Mouse (Mus musculus): ENCODE results near the gene Wdr95. TPM values are rescaled to one million over a fixed set of nuclear protein-coding genes. Genes with fewer than 3 reads are reported as not detected.

Wdr95 gene
- polyA plus RNA-seq, 1 experiment from 2014 or later, result 0.08 TPM

GRCm38 (mm10) chr5:149612740-149613139 lies 84.3 kb downstream of the Wdr95 start:
- H3K27ac ChIP-seq (replicated peaks), result no peak overlapping the region
- ATAC-seq (ENCODE audit: low FRiP score, low read depth), result no peak
- peaks cover 30% of the 10 kb centered on the region for H3K36me3 ChIP-seq
- no peaks in the 10 kb centered on the region for H3K27me3 ChIP-seq
- H3K9me3 ChIP-seq, result no peaks in the 10 kb centered on the region
- H3K4me2 ChIP-seq (replicated peaks), result no peak overlapping the region
- 79% methylated on average over 10 of the region's 10 CpGs for WGBS
- H3K4me3 ChIP-seq, result no peak overlapping the region
- H3K4me1 ChIP-seq, result 0 out of 2 replicates have a peak, but pooled peaks cover 5% of the 10 kb centered on the region
- H3K9ac ChIP-seq (replicated peaks), result no peak overlapping the region

- H3K4me3 ChIP-seq, result no peak overlapping the region
- H3K36me3 ChIP-seq, result peaks cover 64% of the 10 kb centered on the region
- no peaks in the 10 kb centered on the region for H3K27me3 ChIP-seq
- no peak overlapping the region for H3K4me2 ChIP-seq (replicated peaks)
- no peaks in the 10 kb centered on the region for H3K9me3 ChIP-seq
- H3K27ac ChIP-seq (replicated peaks), result no peak overlapping the region
- no peak for ATAC-seq (ENCODE audit: low FRiP score, low read depth)
- 85% methylated on average over 1 of the region's 1 CpGs for WGBS
- H3K9ac ChIP-seq (replicated peaks), result no peak overlapping the region
- H3K4me1 ChIP-seq, result 0 out of 2 replicates have a peak, but pooled peaks cover 5% of the 10 kb centered on the region
Observed at GRCm38 (mm10) chr5:149616138-149616537, 87.7 kb downstream of the Wdr95 start.

GRCm38 (mm10) chr5:149616817-149617216 lies 88.3 kb downstream of the Wdr95 start:
- no peak overlapping the region for H3K4me2 ChIP-seq (replicated peaks)
- WGBS, result 86% methylated on average over 10 of the region's 10 CpGs
- 0 out of 2 replicates have a peak, but pooled peaks cover under 1% of the 10 kb centered on the region for H3K4me1 ChIP-seq
- no peaks in the 10 kb centered on the region for H3K9me3 ChIP-seq
- H3K27me3 ChIP-seq, result no peaks in the 10 kb centered on the region
- 0 out of 2 replicates have a peak overlapping the region, but pooled peaks have one; percentile 2 for H3K27ac ChIP-seq (replicated peaks)
- H3K36me3 ChIP-seq, result peaks cover 70% of the 10 kb centered on the region
- no peak overlapping the region for H3K4me3 ChIP-seq
- no peak overlapping the region for H3K9ac ChIP-seq (replicated peaks)
- ATAC-seq (ENCODE audit: low FRiP score, low read depth), result no peak

GRCm38 (mm10) chr5:149617776-149618425 lies 89.4 kb downstream of the Wdr95 start:
- Histone ChIP-seq H3K27me3 (no peaks in the 10 kb centered on the region), H3K4me1 (no peaks in the 10 kb centered on the region), H3K4me2 (replicated peaks) (no peak overlapping the region), H3K9ac (replicated peaks) (no peak overlapping the region), H3K27ac (replicated peaks) (no peak overlapping the region), H3K36me3 (peaks cover 81% of the 10 kb centered on the region), H3K4me3 (no peak overlapping the region), H3K9me3 (no peaks in the 10 kb centered on the region)
- no peak for ATAC-seq (ENCODE audit: low FRiP score, low read depth)
- 92% methylated on average over 6 of the region's 6 CpGs for WGBS

- ATAC-seq (ENCODE audit: low FRiP score, low read depth), result no peak
- Histone ChIP-seq H3K4me1 (no peaks in the 10 kb centered on the region), H3K27me3 (no peaks in the 10 kb centered on the region), H3K9ac (replicated peaks) (no peak overlapping the region), H3K4me3 (no peak overlapping the region), H3K9me3 (no peaks in the 10 kb centered on the region), H3K36me3 (peaks cover 97% of the 10 kb centered on the region), H3K4me2 (replicated peaks) (no peak overlapping the region), H3K27ac (replicated peaks) (no peak overlapping the region)
- 78% methylated on average over 7 of the region's 7 CpGs for WGBS
Observed at GRCm38 (mm10) chr5:149622152-149622551, 93.7 kb downstream of the Wdr95 start.

GRCm38 (mm10) chr5:149622644-149623043 lies 94.2 kb downstream of the Wdr95 start:
- Histone ChIP-seq H3K27me3 (no peaks in the 10 kb centered on the region), H3K4me3 (no peak overlapping the region), H3K9ac (replicated peaks) (no peak overlapping the region), H3K4me1 (no peaks in the 10 kb centered on the region), H3K9me3 (no peaks in the 10 kb centered on the region), H3K36me3 (peaks cover 97% of the 10 kb centered on the region), H3K4me2 (replicated peaks) (no peak overlapping the region), H3K27ac (replicated peaks) (no peak overlapping the region)
- ATAC-seq (ENCODE audit: low FRiP score, low read depth), result no peak
- 87% methylated on average over 6 of the region's 6 CpGs for WGBS

GRCm38 (mm10) chr5:149623815-149624675 lies 95.6 kb downstream of the Wdr95 start:
- Histone ChIP-seq H3K9me3 (no peaks in the 10 kb centered on the region), H3K4me3 (no peak overlapping the region), H3K27me3 (no peaks in the 10 kb centered on the region), H3K9ac (replicated peaks) (no peak overlapping the region), H3K4me1 (no peaks in the 10 kb centered on the region), H3K4me2 (replicated peaks) (no peak overlapping the region), H3K36me3 (peaks cover 95% of the 10 kb centered on the region), H3K27ac (replicated peaks) (no peak overlapping the region)
- no peak for ATAC-seq (ENCODE audit: low FRiP score, low read depth)
- 92% methylated on average over 8 of the region's 8 CpGs for WGBS

- no peak overlapping the region for H3K4me2 ChIP-seq (replicated peaks)
- no peaks in the 10 kb centered on the region for H3K27me3 ChIP-seq
- H3K4me3 ChIP-seq, result no peak overlapping the region
- no peak overlapping the region for H3K9ac ChIP-seq (replicated peaks)
- WGBS, result 91% methylated on average over 3 of the region's 3 CpGs
- H3K27ac ChIP-seq (replicated peaks), result no peak overlapping the region
- peaks cover 95% of the 10 kb centered on the region for H3K36me3 ChIP-seq
- no peaks in the 10 kb centered on the region for H3K4me1 ChIP-seq
- no peaks in the 10 kb centered on the region for H3K9me3 ChIP-seq
- ATAC-seq (ENCODE audit: low FRiP score, low read depth), result no peak
Observed at GRCm38 (mm10) chr5:149625547-149625946, 97.1 kb downstream of the Wdr95 start.

GRCm38 (mm10) chr5:149634409-149635035 lies 106.0 kb downstream of the Wdr95 start:
- Histone ChIP-seq H3K27me3 (no peaks in the 10 kb centered on the region), H3K4me2 (replicated peaks) (peak overlapping the region; percentile 73), H3K4me1 (peaks cover 29% of the 10 kb centered on the region), H3K36me3 (peaks cover 41% of the 10 kb centered on the region), H3K4me3 (peak overlapping the region; percentile 71), H3K27ac (replicated peaks) (no peak overlapping the region), H3K9ac (replicated peaks) (peak overlapping the region; percentile 81), H3K9me3 (no peaks in the 10 kb centered on the region)
- WGBS, result 73% methylated on average over 11 of the region's 11 CpGs
- no peak for ATAC-seq (ENCODE audit: low FRiP score, low read depth)

- H3K27ac ChIP-seq (replicated peaks), result peak overlapping the region; percentile 76
- peak overlapping the region; percentile 81 for H3K9ac ChIP-seq (replicated peaks)
- WGBS, result 2% methylated on average over 24 of the region's 24 CpGs
- H3K36me3 ChIP-seq, result peaks cover 30% of the 10 kb centered on the region
- peak overlapping the region; percentile 73 for H3K4me2 ChIP-seq (replicated peaks)
- H3K9me3 ChIP-seq, result no peaks in the 10 kb centered on the region
- ATAC-seq (ENCODE audit: low FRiP score, low read depth), result no peak
- H3K4me1 ChIP-seq, result peaks cover 29% of the 10 kb centered on the region
- peak overlapping the region; percentile 71 for H3K4me3 ChIP-seq
- no peaks in the 10 kb centered on the region for H3K27me3 ChIP-seq
Observed at GRCm38 (mm10) chr5:149635556-149635955, 107.1 kb downstream of the Wdr95 start.

- Histone ChIP-seq H3K4me3 (peak within 1 kb of the TSS; percentile 71), H3K27me3 (no peaks in the 10 kb centered on the region), H3K4me2 (replicated peaks) (peak within 1 kb of the TSS; percentile 73), H3K4me1 (peaks cover 29% of the 10 kb centered on the region), H3K9me3 (no peaks in the 10 kb centered on the region), H3K36me3 (peaks cover 23% of the 10 kb centered on the region), H3K27ac (replicated peaks) (peak within 1 kb of the TSS; percentile 76), H3K9ac (replicated peaks) (peak within 1 kb of the TSS; percentile 81)
- peak; percentile 98 for ATAC-seq (ENCODE audit: low FRiP score, low read depth)
- under 1% methylated on average over 59 of the region's 60 CpGs for WGBS
Observed at GRCm38 (mm10) chr5:149636075-149636920, 107.8 kb downstream of the Wdr95 start, which contains the start of gene Hsph1. Hsph1 (minus strand) TSS chr5:149636376.

Data from midbrain, embryonic 12.5 days (tissue).